Mouse (Mus musculus) heart, adult 2 months (tissue): ENCODE measurements at regions not wholly inside any gene's neighbourhood (a gene's known extent, or its start where the extent isn't known, plus 50 kb on each side); places are given as distances from the start of the nearest gene placed in this dataset.

Experiments used
- DNase-seq, 2 experiments: peaks; one replicate each; pipeline ENCODE4 v3.0.0; 2021
- H3K27ac ChIP-seq: fragments of 200-600 bp; 2 replicates; pipeline ENCODE4 v1.8.1; 2022
- H3K27me3 ChIP-seq: fragments of 200-500 bp; 2 replicates; pipeline ENCODE4 v1.6.1; 2012; ENCODE audit warnings: mild to moderate bottlenecking, low read length, inconsistent platforms, mixed read lengths; ENCODE audit not compliant: control insufficient read depth, insufficient read depth
- H3K36me3 ChIP-seq: fragments of 200-500 bp; 2 replicates; pipeline ENCODE4 v1.6.1; 2012; ENCODE audit warnings: low read length, inconsistent platforms; ENCODE audit not compliant: control insufficient read depth, insufficient read depth
- H3K4me1 ChIP-seq: fragments of 200-500 bp; 2 replicates; pipeline ENCODE4 v1.6.1; 2011; ENCODE audit warnings: low read length; ENCODE audit not compliant: control insufficient read depth, insufficient read depth
- H3K4me3 ChIP-seq: fragments of 200-600 bp; 2 replicates; pipeline ENCODE4 v1.8.1; 2022
- H3K79me2 ChIP-seq: fragments of 200-500 bp; replicated peaks from 2 replicates; pipeline ENCODE4 v1.6.1; 2012; ENCODE audit warnings: mild to moderate bottlenecking, inconsistent platforms, low read length, moderate library complexity, mixed read lengths; ENCODE audit not compliant: control insufficient read depth, insufficient read depth
- H3K9ac ChIP-seq: fragments of 200-500 bp; 2 replicates; pipeline ENCODE4 v1.6.1; 2012; ENCODE audit warnings: low read depth, mild to moderate bottlenecking, control low read depth, inconsistent platforms, low read length, mixed read lengths
- CTCF ChIP-seq: fragments of 200-600 bp; IDR thresholded peaks from 2 replicates; pipeline ENCODE4 v1.8.1; 2022; ENCODE audit warnings: antibody characterized with exemption, mild to moderate bottlenecking, moderate library complexity
- EP300 ChIP-seq: fragments of 200-500 bp; IDR thresholded peaks from 2 replicates; pipeline ENCODE4 v1.6.1; 2011; ENCODE audit warnings: low read depth, low read length, control low read depth; ENCODE audit not compliant: insufficient read depth
- POLR2A ChIP-seq: fragments of 200-500 bp; IDR thresholded peaks from 2 replicates; pipeline ENCODE4 v1.6.1; 2011; ENCODE audit warnings: mild to moderate bottlenecking, low read depth, low read length, control low read depth; ENCODE audit not compliant: insufficient read depth
- WGBS: fragments of 180-500 bp; shearing (Covaris S2); methylation state at CpG from one replicate; pipeline ENCODE4 v1.1.7; 2018; 5-methylcytosine and 5-hydroxymethylcytosine counted together
- intact Hi-C: fragments of 180-260 bp; cut with DNase I; formaldehyde crosslinking; loops from one replicate; pipeline ENCODE4 v1.15.1; 2025

- H3K4me3 ChIP-seq: no peak overlapping the region
- 36% methylated on average over 1 of the region's 1 CpGs for WGBS
- intact Hi-C loops: no loop called here
Measured at GRCm38 (mm10) chr6:98553922-98554321, 211.4 kb upstream of the Gm765 start.

GRCm38 (mm10) chr6:98551781-98552180 is 209.2 kb upstream of the Gm765 start:
- no peak for TF ChIP-seq EP300
- no peak for TF ChIP-seq CTCF
- TF ChIP-seq POLR2A: no peak
- intact Hi-C loops: no loop called here
- no peaks in the 10 kb centered on the region for H3K79me2 ChIP-seq
- WGBS: 84% methylated on average over 3 of the region's 3 CpGs
- no peaks in the 10 kb centered on the region for H3K27me3 ChIP-seq
- H3K4me1 ChIP-seq: no peaks in the 10 kb centered on the region
- no peaks in the 10 kb centered on the region for H3K36me3 ChIP-seq
- DNase-seq: no peak
- H3K27ac ChIP-seq: no peak overlapping the region
- H3K4me3 ChIP-seq: no peak overlapping the region
- no peak overlapping the region for H3K9ac ChIP-seq

More at GRCm38 (mm10) chr6:98553922-98554321, 211.4 kb upstream of the Gm765 start:
- no peaks in the 10 kb centered on the region for H3K79me2 ChIP-seq
- no peak overlapping the region for H3K9ac ChIP-seq
- TF ChIP-seq EP300 (no peak), CTCF (no peak), POLR2A (no peak)
- DNase-seq: no peak
- no peaks in the 10 kb centered on the region for H3K27me3 ChIP-seq
- H3K36me3 ChIP-seq: no peaks in the 10 kb centered on the region
- H3K4me1 ChIP-seq: no peaks in the 10 kb centered on the region
- H3K27ac ChIP-seq: no peak overlapping the region

GRCm38 (mm10) chr6:98526882-98527440 is 184.4 kb upstream of the Gm765 start:
- Histone ChIP-seq H3K36me3 (no peaks in the 10 kb centered on the region), H3K9ac (no peak overlapping the region), H3K79me2 (no peaks in the 10 kb centered on the region), H3K4me1 (no peaks in the 10 kb centered on the region), H3K27ac (no peak overlapping the region), H3K27me3 (no peaks in the 10 kb centered on the region), H3K4me3 (no peak overlapping the region)
- intact Hi-C loops: loop anchor here (5.0 to 10.0 kb wide), 3 partner anchors 255 to 998 kb away; partner anchors contain the start of gene Foxp1
- DNase-seq: no peak
- TF ChIP-seq CTCF (no peak), POLR2A (no peak), EP300 (no peak)
- WGBS: 77% methylated on average over 15 of the region's 15 CpGs

GRCm38 (mm10) chr6:98525286-98525685 is 182.7 kb upstream of the Gm765 start:
- Histone ChIP-seq H3K4me3 (no peak overlapping the region), H3K9ac (no peak overlapping the region), H3K4me1 (no peaks in the 10 kb centered on the region), H3K27me3 (no peaks in the 10 kb centered on the region), H3K36me3 (no peaks in the 10 kb centered on the region), H3K27ac (no peak overlapping the region), H3K79me2 (no peaks in the 10 kb centered on the region)
- peak; percentile 82 for TF ChIP-seq CTCF
- TF ChIP-seq EP300: 0 out of 2 replicates have a peak, but pooled peaks have one; percentile 8
- no peak for TF ChIP-seq POLR2A
- WGBS: 7% methylated on average over 6 of the region's 6 CpGs
- intact Hi-C loops: loop anchor here (1.0 to 10.0 kb wide), 4 partner anchors 253 to 1074 kb away; partner anchors contain the start of gene Foxp1
- peak; percentile 17 to 46 for DNase-seq

- Histone ChIP-seq H3K27ac (no peak overlapping the region), H3K4me1 (no peaks in the 10 kb centered on the region), H3K9ac (no peak overlapping the region), H3K4me3 (no peak overlapping the region), H3K79me2 (no peaks in the 10 kb centered on the region), H3K36me3 (no peaks in the 10 kb centered on the region), H3K27me3 (no peaks in the 10 kb centered on the region)
- intact Hi-C loops: loop anchor here (1.0 to 10.0 kb wide), 4 partner anchors 252 to 1075 kb away; partner anchors contain the start of gene Foxp1
- DNase-seq: no peak
- TF ChIP-seq POLR2A (no peak), CTCF (no peak), EP300 (no peak)
- 72% methylated on average over 2 of the region's 2 CpGs for WGBS
Measured at GRCm38 (mm10) chr6:98524659-98525058, 182.1 kb upstream of the Gm765 start.

GRCm38 (mm10) chr6:98521526-98521925 is 179.0 kb upstream of the Gm765 start:
- 88% methylated on average over 10 of the region's 10 CpGs for WGBS
- intact Hi-C loops: loop anchor here (10.0 kb wide), 1 partner anchor 1003 kb away; the partner anchor contains the start of gene Foxp1
- TF ChIP-seq CTCF (no peak), POLR2A (no peak), EP300 (no peak)
- no peaks in the 10 kb centered on the region for H3K36me3 ChIP-seq
- H3K79me2 ChIP-seq: no peaks in the 10 kb centered on the region
- H3K27ac ChIP-seq: no peak overlapping the region
- no peaks in the 10 kb centered on the region for H3K27me3 ChIP-seq
- no peak overlapping the region for H3K9ac ChIP-seq
- DNase-seq: no peak
- H3K4me1 ChIP-seq: no peaks in the 10 kb centered on the region
- no peak overlapping the region for H3K4me3 ChIP-seq
